Mouse (Mus musculus) heart, adult 2 months (tissue): ENCODE measurements around the gene Spata31d1d. TPM values are rescaled to one million over a fixed set of nuclear protein-coding genes. Genes with fewer than 3 reads are reported as not detected.

Experiments used
- DNase-seq, 2 experiments: peaks; one replicate each; pipeline ENCODE4 v3.0.0; 2021
- H3K27ac ChIP-seq: fragments of 200-600 bp; 2 replicates; pipeline ENCODE4 v1.8.1; 2022
- H3K27me3 ChIP-seq: fragments of 200-500 bp; 2 replicates; pipeline ENCODE4 v1.6.1; 2012; ENCODE audit warnings: mild to moderate bottlenecking, low read length, inconsistent platforms, mixed read lengths; ENCODE audit not compliant: control insufficient read depth, insufficient read depth
- H3K36me3 ChIP-seq: fragments of 200-500 bp; 2 replicates; pipeline ENCODE4 v1.6.1; 2012; ENCODE audit warnings: low read length, inconsistent platforms; ENCODE audit not compliant: control insufficient read depth, insufficient read depth
- H3K4me1 ChIP-seq: fragments of 200-500 bp; 2 replicates; pipeline ENCODE4 v1.6.1; 2011; ENCODE audit warnings: low read length; ENCODE audit not compliant: control insufficient read depth, insufficient read depth
- H3K4me3 ChIP-seq: fragments of 200-600 bp; 2 replicates; pipeline ENCODE4 v1.8.1; 2022
- H3K79me2 ChIP-seq: fragments of 200-500 bp; replicated peaks from 2 replicates; pipeline ENCODE4 v1.6.1; 2012; ENCODE audit warnings: mild to moderate bottlenecking, inconsistent platforms, low read length, moderate library complexity, mixed read lengths; ENCODE audit not compliant: control insufficient read depth, insufficient read depth
- H3K9ac ChIP-seq: fragments of 200-500 bp; 2 replicates; pipeline ENCODE4 v1.6.1; 2012; ENCODE audit warnings: low read depth, mild to moderate bottlenecking, control low read depth, inconsistent platforms, low read length, mixed read lengths
- CTCF ChIP-seq: fragments of 200-600 bp; IDR thresholded peaks from 2 replicates; pipeline ENCODE4 v1.8.1; 2022; ENCODE audit warnings: antibody characterized with exemption, mild to moderate bottlenecking, moderate library complexity
- EP300 ChIP-seq: fragments of 200-500 bp; IDR thresholded peaks from 2 replicates; pipeline ENCODE4 v1.6.1; 2011; ENCODE audit warnings: low read depth, low read length, control low read depth; ENCODE audit not compliant: insufficient read depth
- POLR2A ChIP-seq: fragments of 200-500 bp; IDR thresholded peaks from 2 replicates; pipeline ENCODE4 v1.6.1; 2011; ENCODE audit warnings: mild to moderate bottlenecking, low read depth, low read length, control low read depth; ENCODE audit not compliant: insufficient read depth
- WGBS: fragments of 180-500 bp; shearing (Covaris S2); methylation state at CpG from one replicate; pipeline ENCODE4 v1.1.7; 2018; 5-methylcytosine and 5-hydroxymethylcytosine counted together
- intact Hi-C: fragments of 180-260 bp; cut with DNase I; formaldehyde crosslinking; loops from one replicate; pipeline ENCODE4 v1.15.1; 2025
- polyA plus RNA-seq: library from polyadenylated mRNA; depleted of rRNA; stranded (reverse); fragments of >200 nt; gene quantifications from 2 replicates; pipeline ENCODE4 v1.2.3, GENCODE M21; 2012; rRNA removed
- total RNA-seq, 2 experiments: library from RNA; stranded (reverse); gene quantifications; 2 replicates each; pipeline ENCODE4 v1.2.3; 2021

The Spata31d1d gene
- total and polyA plus RNA-seq, 3 experiments = 0.04 TPM; not detected in 2

DNA sequence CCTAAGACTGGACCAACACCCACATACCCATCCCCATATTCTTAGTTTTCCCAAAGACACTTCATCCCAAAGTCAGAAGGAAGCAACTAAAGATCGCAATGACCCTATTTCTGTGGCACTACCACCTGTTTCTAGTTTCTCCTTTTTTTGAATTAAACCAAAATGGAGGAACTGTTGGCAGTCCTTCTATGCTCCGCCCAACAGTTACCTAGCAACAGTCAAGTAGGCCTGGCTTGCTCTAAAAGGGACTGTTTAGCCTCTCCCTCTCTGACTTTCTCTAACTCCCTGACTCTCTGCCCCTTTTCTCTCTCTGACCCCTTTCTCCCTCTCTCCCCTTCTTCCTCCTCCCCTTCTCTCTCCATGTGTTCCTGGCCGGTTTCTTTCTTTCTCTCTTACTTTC, 46.3 kb downstream of the Spata31d1d start:
- no peaks in the 10 kb centered on the region for H3K4me1 ChIP-seq
- TF ChIP-seq EP300 = no peak
- no peak for TF ChIP-seq CTCF
- TF ChIP-seq POLR2A = no peak
- WGBS = 87% methylated on average over 3 of the region's 3 CpGs

DNA sequence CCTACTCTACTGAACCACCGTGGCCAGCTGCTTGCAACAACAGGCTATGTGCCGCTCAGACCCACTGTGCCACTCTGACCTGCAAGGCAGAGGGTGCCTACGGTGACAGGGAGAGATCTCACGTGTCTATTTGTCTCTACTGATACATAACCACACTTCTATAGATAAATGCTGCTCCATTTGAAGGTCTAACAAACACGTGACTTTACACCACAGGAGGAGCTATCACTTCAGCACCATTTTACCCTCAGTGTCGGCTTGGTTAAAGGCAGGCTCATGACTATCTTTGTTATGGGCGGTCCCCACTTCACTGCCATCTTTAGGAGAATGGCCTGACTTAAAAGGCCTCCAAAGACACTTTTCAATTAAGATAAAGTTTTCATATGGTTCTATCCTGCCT, 48.9 kb downstream of the Spata31d1d start:
- Histone ChIP-seq H3K79me2 (no peaks in the 10 kb centered on the region), H3K9ac (no peak overlapping the region), H3K36me3 (no peaks in the 10 kb centered on the region), H3K4me1 (no peaks in the 10 kb centered on the region), H3K4me3 (no peak overlapping the region), H3K27me3 (peaks cover 1% of the 10 kb centered on the region; the same call in 1 of the 2 replicates), H3K27ac (no peak overlapping the region)
- no peak for DNase-seq
- intact Hi-C loops = no loop called here
- TF ChIP-seq EP300 (no peak), CTCF (no peak), POLR2A (no peak)
- WGBS = 19% methylated on average over 7 of the region's 7 CpGs

More for the DNA sequence above, 46.3 kb downstream of the Spata31d1d start:
- intact Hi-C loops = no loop called here
- no peak overlapping the region for H3K9ac ChIP-seq
- no peak for DNase-seq
- no peaks in the 10 kb centered on the region for H3K36me3 ChIP-seq
- H3K4me3 ChIP-seq = no peak overlapping the region
- peaks cover 1% of the 10 kb centered on the region; the same call in 1 of the 2 replicates for H3K27me3 ChIP-seq
- H3K27ac ChIP-seq = no peak overlapping the region
- no peaks in the 10 kb centered on the region for H3K79me2 ChIP-seq

DNA sequence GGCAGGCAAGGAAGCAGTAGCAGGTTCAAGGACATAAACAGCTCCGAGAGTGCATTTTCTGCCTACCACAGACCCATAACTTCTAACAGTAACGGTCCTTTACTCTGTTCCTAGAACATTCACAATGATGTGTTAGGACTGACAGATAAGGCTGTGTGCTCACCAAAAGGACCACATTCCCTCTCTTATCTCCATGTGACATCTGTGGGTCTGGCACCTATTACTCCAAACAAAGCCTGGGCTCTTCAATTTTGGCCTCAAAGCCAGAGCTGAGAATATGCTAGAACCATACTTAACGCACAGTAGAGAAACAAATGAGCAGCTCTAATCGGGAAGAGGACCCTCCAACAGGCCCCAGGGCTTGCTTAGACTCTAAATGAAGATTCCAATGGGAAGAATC, 51.6 kb downstream of the Spata31d1d start:
- TF ChIP-seq EP300 (no peak), POLR2A (no peak), CTCF (no peak)

DNA sequence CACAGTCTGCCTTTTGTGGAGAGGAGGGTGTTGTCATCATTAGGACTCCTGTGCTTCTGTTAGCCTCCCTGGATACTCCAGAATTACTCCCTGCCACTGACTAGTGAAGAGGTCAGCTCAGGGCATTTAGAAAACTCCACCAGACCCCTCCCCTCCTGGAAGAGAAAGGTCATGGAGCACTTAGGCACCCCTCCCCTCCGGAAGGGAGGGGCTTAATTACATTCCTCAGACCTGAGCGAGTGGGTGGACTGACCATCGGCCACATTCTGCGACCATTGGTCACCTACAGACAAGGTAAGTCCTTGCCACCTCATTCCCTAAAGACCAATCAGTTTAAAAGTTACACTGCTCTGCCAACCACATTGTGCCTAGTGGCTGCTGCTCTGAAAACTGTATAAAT, 52.2 kb downstream of the Spata31d1d start:
- 40% methylated on average over 4 of the region's 4 CpGs for WGBS
- Histone ChIP-seq H3K9ac (no peak overlapping the region), H3K4me1 (no peaks in the 10 kb centered on the region), H3K4me3 (no peak overlapping the region), H3K27me3 (peaks cover 1% of the 10 kb centered on the region; the same call in 1 of the 2 replicates), H3K27ac (no peak overlapping the region), H3K79me2 (no peaks in the 10 kb centered on the region), H3K36me3 (no peaks in the 10 kb centered on the region)
- TF ChIP-seq EP300 = no peak
- no peak for TF ChIP-seq CTCF
- TF ChIP-seq POLR2A = no peak
- intact Hi-C loops = loop anchor here (10.0 kb wide), 2 partner anchors 95 to 145 kb away; partner anchors contain the start of genes Agtpbp1, Naa35 and Tut7
- no peak for DNase-seq

More for the DNA sequence above, 51.6 kb downstream of the Spata31d1d start:
- intact Hi-C loops = loop anchor here (10.0 kb wide), 2 partner anchors 95 to 145 kb away; partner anchors contain the start of genes Agtpbp1, Naa35 and Tut7
- Histone ChIP-seq H3K4me3 (no peak overlapping the region), H3K9ac (no peak overlapping the region), H3K4me1 (no peaks in the 10 kb centered on the region), H3K36me3 (no peaks in the 10 kb centered on the region), H3K79me2 (no peaks in the 10 kb centered on the region), H3K27ac (no peak overlapping the region), H3K27me3 (peaks cover 1% of the 10 kb centered on the region; the same call in 1 of the 2 replicates)
- WGBS = 66% methylated on average over 4 of the region's 4 CpGs
- DNase-seq = no peak

DNA sequence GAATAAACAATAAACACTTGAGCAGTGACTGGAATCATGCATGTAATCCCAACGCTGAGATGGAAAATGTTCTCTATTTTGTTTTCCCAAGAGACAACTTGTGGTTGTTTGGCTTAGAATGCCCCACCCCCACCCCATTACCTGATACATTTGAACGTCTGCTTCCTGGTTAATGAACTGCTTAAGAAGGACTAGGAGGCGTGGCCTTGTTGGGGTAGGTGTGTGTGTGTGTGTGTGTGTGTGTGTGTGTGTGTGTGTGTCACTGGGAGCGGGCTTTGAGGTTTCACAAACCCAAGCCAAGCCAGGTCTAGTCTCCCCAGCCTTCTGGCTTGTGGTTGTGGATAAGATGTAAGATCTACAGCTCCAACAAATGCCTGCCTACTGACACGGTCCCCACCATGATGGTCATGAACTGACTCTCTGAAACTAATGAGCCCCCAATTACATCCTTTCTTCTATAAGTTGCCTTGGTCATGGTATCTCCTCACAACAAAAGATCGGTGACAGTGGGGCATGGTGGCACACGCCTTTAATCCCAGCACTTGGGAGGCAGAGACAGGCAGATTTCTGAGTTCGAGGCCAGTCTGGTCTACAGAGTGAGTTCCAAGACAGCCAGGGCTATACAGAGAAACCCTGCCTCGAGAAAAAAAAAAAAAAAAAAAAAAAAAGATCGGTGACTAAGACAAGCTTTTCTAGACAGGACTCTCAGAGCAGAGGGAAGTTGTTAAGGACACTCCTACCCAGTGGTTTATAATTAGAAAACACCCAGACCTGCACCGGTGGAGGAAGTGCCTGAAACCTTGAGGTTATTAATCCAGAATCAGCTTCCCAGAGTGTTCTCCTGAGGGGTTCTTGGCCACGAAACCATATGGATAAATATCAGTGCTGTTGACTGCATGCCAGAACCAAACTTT, 55.0 kb downstream of the Spata31d1d start:
- intact Hi-C loops = loop anchor here (10.0 kb wide), 2 partner anchors 92 to 148 kb away; partner anchors contain the start of genes Agtpbp1, Naa35 and Tut7
- TF ChIP-seq EP300 = no peak
- TF ChIP-seq POLR2A = no peak
- TF ChIP-seq CTCF = no peak
- no peak overlapping the region for H3K9ac ChIP-seq
- H3K4me1 ChIP-seq = no peaks in the 10 kb centered on the region
- no peaks in the 10 kb centered on the region for H3K36me3 ChIP-seq
- no peaks in the 10 kb centered on the region for H3K27me3 ChIP-seq
- no peak overlapping the region for H3K27ac ChIP-seq
- H3K79me2 ChIP-seq = no peaks in the 10 kb centered on the region
- 62% methylated on average over 12 of the region's 12 CpGs for WGBS
- no peak for DNase-seq
- H3K4me3 ChIP-seq = no peak overlapping the region

Other genes with a start within 250 kb of the Spata31d1d start
- gene Agtpbp1, start 146.5 kb downstream of the Spata31d1d start, total RNA-seq = 100 to 1,000 TPM; 151 to 173 TPM
- 27.9 and 62.9 TPM in 2 replicates for gene Agtpbp1, start 146.5 kb downstream of the Spata31d1d start, polyA plus RNA-seq
- 100 to 1,000 TPM in 1 of 2 experiments, 10 to 100 TPM in 1; 79.9 to 106 TPM for gene Naa35, start 146.5 kb downstream of the Spata31d1d start, total RNA-seq
- 28.0 and 67.3 TPM in 2 replicates for gene Naa35, start 146.5 kb downstream of the Spata31d1d start, polyA plus RNA-seq
- 10 to 100 TPM; 11.4 to 16.2 TPM for gene Golm1, start 55.9 kb downstream of the Spata31d1d start, total RNA-seq
- gene Golm1, start 55.9 kb downstream of the Spata31d1d start, polyA plus RNA-seq = 6.5 and 8.8 TPM in 2 replicates
- not detected for gene 4921517D22Rik, start 37.6 kb downstream of the Spata31d1d start, total RNA-seq
- not detected in 2 replicates for gene 4921517D22Rik, start 37.6 kb downstream of the Spata31d1d start, polyA plus RNA-seq
- gene Spata31d1a, start 21.4 kb downstream of the Spata31d1d start, total RNA-seq = not detected
- 0.09 and 0.14 TPM in 2 replicates for gene Spata31d1a, start 21.4 kb downstream of the Spata31d1d start, polyA plus RNA-seq
- gene Spata31d1b, start 19.5 kb downstream of the Spata31d1d start, total RNA-seq = not detected
- gene Spata31d1b, start 19.5 kb downstream of the Spata31d1d start, polyA plus RNA-seq = 0.03 and 0.04 TPM in 2 replicates
- not detected for gene 1700014D04Rik, start 15.0 kb upstream of the Spata31d1d start, total RNA-seq
- gene 1700014D04Rik, start 15.0 kb upstream of the Spata31d1d start, polyA plus RNA-seq = 0.09 TPM in 1 of 2 replicates, not detected in the other
- gene Isca1, start 38.1 kb upstream of the Spata31d1d start, total RNA-seq = 100 to 1,000 TPM; 233 to 239 TPM
- 326 and 509 TPM in 2 replicates for gene Isca1, start 38.1 kb upstream of the Spata31d1d start, polyA plus RNA-seq
- gene Gm49354, start 50.5 kb upstream of the Spata31d1d start, total RNA-seq = not detected
- not detected in 2 replicates for gene Gm49354, start 50.5 kb upstream of the Spata31d1d start, polyA plus RNA-seq
- 10 to 100 TPM; 41.6 to 45.1 TPM for gene Tut7, start 91.4 kb upstream of the Spata31d1d start, total RNA-seq
- gene Tut7, start 91.4 kb upstream of the Spata31d1d start, polyA plus RNA-seq = 10.3 and 16.3 TPM in 2 replicates